15 mouse cellular contexts compared by ENCODE assay signal in genomic region chr12:99571999-99572398, GRCm38 (mm10).
"Had no signal": no experiment of that assay in that cellular context is flagged by ENCODE, and none has a peak within 500 bp of the region (broad histone marks: within the 10 kb centered on the region; RNA-seq: fewer than 3 reads in every experiment).

No protein-coding gene starts in this region.

- H3K27me3 ChIP-seq: limb, embryonic 13.5 days; neural tube, embryonic 12.5 days; stomach, embryonic 15.5 days had no signal

- H3K36me3 ChIP-seq: limb, embryonic 13.5 days; midbrain, embryonic 13.5 days; neural tube, embryonic 12.5 days; stomach, embryonic 15.5 days had no signal

- H3K9me3 ChIP-seq: limb, embryonic 13.5 days; midbrain, embryonic 13.5 days; neural tube, embryonic 12.5 days; stomach, embryonic 15.5 days had no signal

- H3K4me3 ChIP-seq: limb, embryonic 13.5 days; midbrain, embryonic 13.5 days; neural tube, embryonic 12.5 days; stomach, embryonic 15.5 days had no signal

- H3K27ac ChIP-seq: limb, embryonic 13.5 days; liver, embryonic 14.5 days; midbrain, embryonic 13.5 days; neural tube, embryonic 12.5 days; stomach, embryonic 15.5 days had no signal

- H3K4me1 ChIP-seq: neural tube, embryonic 12.5 days had no signal

- ATAC-seq: intestine, embryonic 16.5 days; lung, postnatal 0 days; midbrain, embryonic 13.5 days had no signal

- DNase-seq: kidney, adult 8-10 months; kidney, postnatal 36 days; lung, adult 18-20 months; lung, postnatal 36 days; retina, postnatal 1 day; right cerebral cortex, postnatal 4 days; thymus, adult 2 months; thymus, postnatal 4 days had no signal
